Mouse (Mus musculus) liver, embryonic 14.5 days (tissue): ENCODE results near the gene H2al1c.
"Not testable (repeated sequence)": the region's sequence is repeated elsewhere in the genome, so short reads cannot be mapped to it uniquely, and the experiment has no call there.

ENCODE experiments used
- CTCF ChIP-seq: IDR thresholded peaks from 2 replicates; pipeline ENCODE4 v1.5.1; 2016; ENCODE audit warnings: antibody characterized with exemption, low read depth, control low read depth
- EP300 ChIP-seq: IDR thresholded peaks from 2 replicates; pipeline ENCODE4 v1.6.1; 2016; ENCODE audit warnings: antibody characterized with exemption, low read depth

GRCm38 (mm10) chrX:11327522-11327921 lies 22.1 kb downstream of the H2al1c start, which contains the start of gene H2al1j:
- not testable (repeated sequence) for TF ChIP-seq CTCF, EP300
